Mouse (Mus musculus) forelimb bud, embryonic 11.5 days (tissue): ENCODE data around the gene Gm42417.
A peak's percentile ranks its signal among the peaks of the same experiment; 100 is the strongest.

Experiments used
- DNase-seq: peaks from one replicate; pipeline ENCODE4 v3.0.0-alpha.2; 2012; ENCODE audit warnings: low read depth, low spot score

Gm42417 gene

GRCm38 (mm10) chr1:36539186-36539585 lies at the start of gene Gm42417:
Gene Gm42417 (minus strand): TSS chr1:36539429.
- no peak for DNase-seq

DNA sequence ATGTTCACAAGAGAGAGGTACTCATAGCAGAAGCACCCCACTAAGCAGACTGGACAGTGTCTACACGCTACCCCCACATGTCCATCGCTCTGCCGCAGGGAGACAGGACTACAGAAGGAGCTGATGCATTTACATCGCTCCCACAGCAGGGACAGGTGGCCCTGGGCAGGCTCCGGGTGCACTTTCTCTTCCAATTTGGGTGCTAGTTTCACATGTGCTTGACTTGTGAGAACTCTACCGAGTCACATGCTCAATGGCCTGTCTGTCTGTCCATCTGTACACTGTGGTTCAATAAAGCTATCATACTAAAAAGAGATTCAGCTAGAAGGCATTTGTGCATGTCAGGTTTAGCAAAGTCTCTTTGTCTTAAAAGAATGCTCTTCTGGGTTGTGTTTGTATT lies 48.6 kb upstream of the Gm42417 start:
- DNase-seq = no peak

DNA sequence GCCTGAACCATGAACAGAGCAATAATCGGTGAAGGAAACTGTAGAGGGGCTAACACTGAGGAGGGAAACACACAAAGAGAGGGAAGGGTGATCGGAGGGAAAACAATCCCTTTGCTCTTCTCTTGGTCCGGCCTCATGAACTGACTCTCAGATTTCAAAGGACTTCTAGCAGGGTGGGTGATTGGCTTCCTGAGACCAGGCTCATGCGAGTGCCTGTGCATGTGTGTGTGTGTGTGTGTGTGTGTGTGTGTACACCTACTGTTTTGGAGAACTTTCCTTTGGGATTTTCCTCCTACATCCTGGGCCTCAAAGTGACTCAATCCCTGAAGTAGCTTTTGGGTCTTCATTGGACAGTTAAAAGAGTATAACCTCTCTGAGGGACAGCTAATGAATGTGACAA lies 47.1 kb upstream of the Gm42417 start:
- peak; percentile 40 for DNase-seq

- DNase-seq = no peak
Measured at GRCm38 (mm10) chr1:36583408-36584116, 44.3 kb upstream of the Gm42417 start.

DNA sequence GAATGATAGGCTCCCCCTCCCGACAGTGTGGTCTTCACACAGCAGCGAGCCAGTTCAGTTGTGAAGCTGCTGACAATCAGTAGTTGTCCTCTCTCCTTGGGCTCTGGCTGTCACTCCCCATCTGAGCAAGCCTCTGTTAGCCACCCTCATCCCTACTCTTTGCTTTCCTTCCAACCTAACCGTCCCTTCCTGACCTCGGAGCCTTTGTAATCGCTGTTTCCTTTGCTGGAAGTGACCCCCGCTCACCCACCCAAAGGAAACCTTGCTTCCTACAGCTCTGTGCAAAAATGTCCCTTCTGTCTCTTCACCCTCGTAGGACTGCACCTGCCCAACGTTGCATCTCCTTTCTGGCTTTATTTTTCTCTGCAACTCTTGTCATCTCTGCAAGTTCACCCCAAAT lies 43.0 kb upstream of the Gm42417 start:
- no peak for DNase-seq

- no peak for DNase-seq
Measured at GRCm38 (mm10) chr1:36581260-36581659, 42.0 kb upstream of the Gm42417 start.

- peak; percentile 74 for DNase-seq
Measured at GRCm38 (mm10) chr1:36580384-36581207, 41.4 kb upstream of the Gm42417 start.

- DNase-seq = peak; percentile 53
Measured at GRCm38 (mm10) chr1:36579974-36580383, 40.8 kb upstream of the Gm42417 start.

DNA sequence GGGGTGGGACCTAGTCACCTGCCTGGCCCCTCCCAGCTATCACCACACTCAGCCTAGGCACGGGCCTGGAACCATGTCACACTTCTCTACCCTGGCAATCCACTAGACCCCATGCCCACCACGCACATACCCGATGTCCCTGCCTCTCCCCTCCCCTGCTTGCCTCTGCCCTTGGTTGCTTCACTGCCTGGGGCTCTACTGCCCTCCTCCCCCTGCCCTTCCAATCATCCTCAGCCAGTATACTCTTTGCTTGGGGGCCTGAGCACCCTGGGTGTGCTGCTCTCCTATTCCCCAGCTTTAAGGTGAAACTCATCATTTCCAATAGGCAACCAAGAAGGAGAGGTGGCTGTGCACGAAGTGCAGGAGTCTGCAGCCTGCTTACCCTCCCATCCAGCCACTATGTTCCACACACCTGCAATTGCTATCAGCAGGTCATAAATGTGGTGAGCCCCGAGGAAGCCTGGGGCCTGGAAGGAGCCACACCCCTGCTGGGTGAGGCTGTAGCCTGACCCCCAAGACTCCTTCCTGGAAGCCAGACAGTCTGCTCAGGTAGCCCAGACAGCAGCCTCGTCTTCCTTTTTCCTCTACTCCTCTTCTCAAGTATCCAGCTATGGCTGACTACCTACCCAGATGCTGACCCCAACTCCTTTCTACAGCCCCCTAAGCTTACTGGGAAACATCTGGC lies 37.9 kb upstream of the Gm42417 start:
- no peak for DNase-seq

DNA sequence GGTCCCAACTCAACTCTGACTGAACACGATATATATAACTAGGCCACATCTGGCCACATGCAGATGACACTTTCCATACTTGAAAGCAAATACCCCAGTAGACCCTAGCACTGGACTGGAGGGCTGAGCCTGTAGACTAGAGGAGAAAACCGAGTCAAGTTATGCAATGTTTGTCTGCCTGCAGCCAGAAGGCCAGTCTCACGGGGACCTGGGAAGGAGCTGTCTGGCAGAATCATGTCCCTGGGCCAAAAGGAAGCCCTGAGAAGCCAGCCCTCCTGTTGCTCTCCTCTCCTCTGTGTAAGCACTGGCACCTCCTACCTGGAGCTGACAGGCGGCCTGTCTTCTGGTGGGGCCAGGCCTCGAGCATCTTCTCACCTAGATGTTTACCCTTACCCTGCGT lies 36.1 kb upstream of the Gm42417 start:
- DNase-seq = no peak

DNA sequence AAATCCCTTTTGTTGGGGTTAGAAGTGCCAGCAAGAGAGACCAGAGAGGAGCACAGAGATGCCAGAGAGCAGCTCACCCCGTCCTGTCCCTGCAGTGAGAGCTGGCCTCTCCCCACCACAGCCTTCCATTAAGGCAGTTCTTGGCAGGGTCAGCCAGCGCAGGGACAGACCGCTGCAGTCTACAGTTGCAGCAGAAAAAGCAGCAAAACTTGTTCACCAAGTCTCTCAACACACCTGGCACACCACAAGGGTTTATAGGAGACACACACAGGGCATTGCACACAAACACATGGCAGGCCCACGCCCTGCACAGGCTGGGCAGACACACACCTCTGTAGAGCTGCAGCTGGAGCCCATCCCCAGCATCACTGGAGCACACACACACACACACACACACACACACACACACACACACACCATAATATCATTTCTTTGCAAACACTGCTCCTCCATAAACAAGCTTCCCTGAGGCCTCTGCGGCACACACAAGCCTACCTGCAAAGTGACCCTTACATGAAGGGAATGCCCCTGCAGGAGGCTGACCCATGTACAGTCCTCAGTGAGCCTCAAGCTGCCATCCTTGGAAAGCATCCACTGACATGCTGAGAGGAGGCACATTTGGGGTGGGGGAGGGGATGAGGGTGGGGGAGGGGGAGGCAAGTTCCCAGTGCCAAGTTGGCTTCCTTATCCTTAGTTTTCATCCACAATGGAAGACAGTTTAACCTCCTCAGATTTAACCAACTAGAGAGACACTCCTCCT lies 35.1 kb upstream of the Gm42417 start:
- DNase-seq = no peak

- DNase-seq = no peak
Measured at GRCm38 (mm10) chr1:36573524-36573923, 34.3 kb upstream of the Gm42417 start.

- no peak for DNase-seq
Measured at GRCm38 (mm10) chr1:36572709-36573108, 33.5 kb upstream of the Gm42417 start.

- no peak for DNase-seq
Measured at GRCm38 (mm10) chr1:36572140-36572700, 33.0 kb upstream of the Gm42417 start.

GRCm38 (mm10) chr1:36571627-36572026 lies 32.4 kb upstream of the Gm42417 start:
- DNase-seq = no peak

DNA sequence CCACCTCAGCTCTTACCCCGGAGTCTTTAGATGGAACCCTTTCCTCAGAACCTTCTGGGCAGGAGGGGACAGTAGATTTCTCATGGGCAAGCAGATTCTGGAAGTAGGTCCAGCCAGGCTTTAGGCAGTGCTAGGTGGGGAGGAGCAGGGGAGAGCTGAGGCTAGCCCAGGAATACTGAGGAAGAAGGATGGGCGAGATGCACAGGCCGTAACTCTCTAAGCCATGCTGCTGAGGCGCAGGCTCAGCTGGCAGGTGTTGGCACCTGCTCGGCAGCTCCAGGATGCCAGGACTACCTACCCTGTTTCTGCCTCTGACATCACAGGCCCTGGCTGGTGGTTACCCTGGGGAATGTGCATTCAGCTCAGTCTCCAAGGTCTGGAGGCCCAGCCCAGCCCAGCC lies 31.1 kb upstream of the Gm42417 start:
- no peak for DNase-seq

DNA sequence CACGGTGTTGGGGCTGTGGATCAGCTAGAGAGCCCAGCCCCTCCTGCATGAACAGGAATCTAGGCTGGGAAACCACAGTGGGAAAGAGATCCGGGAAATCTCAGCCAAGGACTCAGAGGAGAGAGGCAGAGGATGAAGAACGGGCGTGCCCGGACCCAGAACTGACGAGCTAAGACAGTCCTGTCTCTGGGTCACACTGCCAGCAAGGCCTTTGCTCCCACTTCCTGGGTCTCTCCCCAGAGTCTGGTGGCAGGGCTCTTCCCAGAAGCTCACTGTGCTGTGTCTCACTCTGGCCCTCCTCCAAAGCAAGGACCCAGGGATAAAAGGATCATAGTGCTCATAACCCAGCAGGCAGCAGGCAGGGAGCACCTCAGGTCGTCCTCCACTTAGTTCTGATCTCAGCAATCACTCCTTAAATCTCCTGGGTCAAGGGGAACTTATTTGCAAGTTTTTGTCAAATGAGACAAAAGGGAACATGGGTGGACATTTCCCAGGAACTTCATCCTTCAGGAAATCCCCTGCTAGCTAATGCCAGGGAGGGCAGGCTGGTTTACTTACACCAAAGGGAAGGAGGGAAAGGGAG lies 30.6 kb upstream of the Gm42417 start:
- no peak for DNase-seq

- DNase-seq = no peak
Measured at GRCm38 (mm10) chr1:36568776-36569175, 29.5 kb upstream of the Gm42417 start.

- no peak for DNase-seq
Measured at GRCm38 (mm10) chr1:36567818-36568603, 28.8 kb upstream of the Gm42417 start.

DNA sequence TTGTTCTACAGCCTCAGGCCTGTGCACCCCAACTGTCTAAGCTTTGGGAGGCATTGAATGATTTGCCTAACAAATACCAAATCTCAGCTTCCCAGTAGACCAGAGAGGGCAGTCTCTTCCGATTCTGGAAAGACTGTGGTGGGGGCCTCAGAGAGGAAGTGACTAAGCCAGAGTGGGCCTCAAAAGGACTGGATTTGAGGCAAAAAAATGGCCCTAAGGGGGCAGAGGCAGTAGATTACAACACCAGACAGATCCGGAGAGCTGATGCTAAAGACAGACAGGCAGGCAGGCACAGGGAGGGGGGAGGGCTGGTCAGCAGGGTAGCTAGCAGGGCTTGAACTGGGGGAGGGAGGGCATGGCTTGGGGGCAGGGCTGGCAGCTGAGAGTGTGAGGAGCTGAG lies 27.2 kb upstream of the Gm42417 start:
- DNase-seq = no peak
